Mouse (Mus musculus) C2C12 (cell line): ENCODE measurements around the gene Gdf1.

ENCODE experiments used
- CTCF ChIP-seq: IDR thresholded peaks from one replicate; pipeline ENCODE4 v1.5.1; 2011; ENCODE audit not compliant: control insufficient read depth, insufficient read depth, insufficient read length
- USF1 ChIP-seq: IDR thresholded peaks from one replicate; pipeline ENCODE4 v1.6.1; 2011; ENCODE audit warnings: low read depth, mild to moderate bottlenecking, control low read depth, moderate library complexity

GRCm38 (mm10) chr8:70352000-70352384, 22.4 kb downstream of the Gdf1 start:
- TF ChIP-seq CTCF: no peak
- TF ChIP-seq USF1: no peak
